Mouse (Mus musculus) lung, postnatal 0 days (tissue): ENCODE results near the gene 3425401B19Rik. TPM values are rescaled to one million over a fixed set of nuclear protein-coding genes. Genes with fewer than 3 reads are reported as not detected.

Experiments
- ATAC-seq: fragments of 200-750 bp; cut with Nextera tagmentation; 2 replicates; pipeline ENCODE4 v1.8.0; 2017; ENCODE audit warnings: moderate library complexity
- DNase-seq: peaks from one replicate; pipeline ENCODE4 v3.0.0-alpha.2; 2016; ENCODE audit warnings: low spot score
- H3K27ac ChIP-seq: fragments of 300-500 bp; sonication (generic); 2 replicates; pipeline ENCODE4 v1.5.1; 2014; ENCODE audit warnings: antibody characterized with exemption, mild to moderate bottlenecking, low read length, mixed read lengths
- H3K27me3 ChIP-seq: fragments of 300-500 bp; sonication (generic); replicated peaks from 2 replicates; pipeline ENCODE4 v1.6.1; 2014; ENCODE audit warnings: low read length, mixed read lengths; ENCODE audit not compliant: insufficient read depth
- H3K36me3 ChIP-seq: fragments of 300-500 bp; sonication (generic); 2 replicates; pipeline ENCODE4 v1.6.1; 2014; ENCODE audit warnings: low read length, mixed read lengths; ENCODE audit not compliant: insufficient read depth
- H3K4me1 ChIP-seq: fragments of 300-500 bp; sonication (generic); 2 replicates; pipeline ENCODE4 v1.6.1; 2014; ENCODE audit warnings: antibody characterized with exemption, low read depth, low read length, mixed read lengths; ENCODE audit not compliant: insufficient read depth
- H3K4me2 ChIP-seq: fragments of 300-500 bp; sonication (generic); replicated peaks from 2 replicates; pipeline ENCODE4 v1.6.1; 2014; ENCODE audit warnings: low read depth, mild to moderate bottlenecking, low read length, moderate library complexity, mixed read lengths
- H3K4me3 ChIP-seq: fragments of 300-500 bp; sonication (generic); 2 replicates; pipeline ENCODE4 v1.5.1; 2014; ENCODE audit warnings: low read depth, low read length
- H3K9ac ChIP-seq: fragments of 300-500 bp; sonication (generic); replicated peaks from 2 replicates; pipeline ENCODE4 v1.6.1; 2014; ENCODE audit warnings: low read depth, mild to moderate bottlenecking
- H3K9me3 ChIP-seq: fragments of 300-500 bp; sonication (generic); 2 replicates; pipeline ENCODE4 v1.6.1; 2016; ENCODE audit warnings: low read length, mixed read lengths
- CTCF ChIP-seq: IDR thresholded peaks from 2 replicates; pipeline ENCODE4 v1.5.1; 2016; ENCODE audit warnings: antibody characterized with exemption, mild to moderate bottlenecking
- EP300 ChIP-seq: IDR thresholded peaks from 2 replicates; pipeline ENCODE4 v1.6.1; 2016; ENCODE audit warnings: antibody characterized with exemption, mild to moderate bottlenecking, control low read depth
- WGBS: fragments of 180-500 bp; shearing (Covaris S2); extraction: QIAGEN DNeasy Blood & Tissue Kit; methylation state at CpG from one replicate; pipeline ENCODE4 v1.1.7; 2014; 5-methylcytosine and 5-hydroxymethylcytosine counted together
- polyA plus RNA-seq: library from polyadenylated mRNA; unstranded; fragments of >200 nt; fragmentation: Nextera tagmentation; extraction: Ambion mirVana; gene quantifications from 2 replicates; pipeline ENCODE4 v1.2.1, GENCODE M21; 2015

3425401B19Rik gene
- polyA plus RNA-seq, 1 experiment from 2014 or later: 0.11 TPM

- Histone ChIP-seq H3K27ac (no peak overlapping the region), H3K9ac (no peak overlapping the region), H3K4me2 (no peak overlapping the region), H3K27me3 (no peaks in the 10 kb centered on the region), H3K9me3 (no peaks in the 10 kb centered on the region), H3K4me3 (no peak overlapping the region), H3K36me3 (no peaks in the 10 kb centered on the region), H3K4me1 (no peaks in the 10 kb centered on the region)
- ATAC-seq: no peak
- WGBS: 86% methylated on average over 3 of the region's 3 CpGs
- TF ChIP-seq EP300 (no peak), CTCF (no peak)
- DNase-seq: no peak
Observed at GRCm38 (mm10) chr14:32681603-32682002, 3.5 kb downstream of the 3425401B19Rik start.

GRCm38 (mm10) chr14:32678565-32678964, 6.5 kb downstream of the 3425401B19Rik start:
- no peak for TF ChIP-seq CTCF
- no peak for TF ChIP-seq EP300
- ATAC-seq (no peak), DNase-seq (no peak)
- no peak overlapping the region for H3K4me3 ChIP-seq
- H3K4me2 ChIP-seq: no peak overlapping the region
- no peak overlapping the region for H3K27ac ChIP-seq
- no peaks in the 10 kb centered on the region for H3K27me3 ChIP-seq
- 66% methylated on average over 3 of the region's 3 CpGs for WGBS
- no peak overlapping the region for H3K9ac ChIP-seq
- no peaks in the 10 kb centered on the region for H3K9me3 ChIP-seq
- no peaks in the 10 kb centered on the region for H3K36me3 ChIP-seq
- H3K4me1 ChIP-seq: no peaks in the 10 kb centered on the region

- no peaks in the 10 kb centered on the region for H3K4me1 ChIP-seq
- ATAC-seq (no peak), DNase-seq (no peak)
- H3K36me3 ChIP-seq: no peaks in the 10 kb centered on the region
- TF ChIP-seq EP300 (no peak), CTCF (no peak)
- H3K27ac ChIP-seq: no peak overlapping the region
- WGBS: 40% methylated on average over 3 of the region's 3 CpGs
- H3K4me3 ChIP-seq: no peak overlapping the region
- no peak overlapping the region for H3K4me2 ChIP-seq
- H3K9me3 ChIP-seq: no peaks in the 10 kb centered on the region
- H3K27me3 ChIP-seq: no peaks in the 10 kb centered on the region
- H3K9ac ChIP-seq: no peak overlapping the region
Observed at GRCm38 (mm10) chr14:32673178-32673577, 11.9 kb downstream of the 3425401B19Rik start.

GRCm38 (mm10) chr14:32663099-32663498, 22.0 kb downstream of the 3425401B19Rik start:
- no peak overlapping the region for H3K4me2 ChIP-seq
- DNase-seq: no peak
- WGBS: 79% methylated on average over 6 of the region's 6 CpGs

DNA sequence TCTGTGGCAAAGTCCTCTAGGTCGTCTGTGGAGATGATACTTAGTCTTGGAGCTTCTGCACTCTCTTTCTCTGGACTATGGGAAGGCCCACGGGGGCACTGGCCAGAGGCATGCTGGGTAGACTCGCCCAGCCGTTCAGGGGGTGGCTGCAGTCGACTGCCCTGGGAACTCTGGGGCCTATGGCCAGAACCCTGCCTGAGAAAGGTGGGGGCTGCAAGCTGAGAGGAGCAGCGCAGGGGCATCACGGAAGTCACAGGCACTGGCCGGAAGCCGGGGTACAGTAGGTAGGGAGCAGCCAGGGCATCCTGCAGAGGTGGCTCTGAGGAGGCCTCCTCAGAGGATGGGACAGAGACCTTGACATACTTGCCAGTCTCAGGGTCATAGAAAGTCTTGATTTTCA, 25.3 kb downstream of the 3425401B19Rik start:
- no peaks in the 10 kb centered on the region for H3K9me3 ChIP-seq
- ATAC-seq (no peak), DNase-seq (no peak)
- no peaks in the 10 kb centered on the region for H3K27me3 ChIP-seq
- no peak overlapping the region for H3K4me3 ChIP-seq
- H3K36me3 ChIP-seq: no peaks in the 10 kb centered on the region
- no peak overlapping the region for H3K9ac ChIP-seq
- no peak overlapping the region for H3K4me2 ChIP-seq
- WGBS: 72% methylated on average over 9 of the region's 9 CpGs
- TF ChIP-seq CTCF: no peak
- no peak for TF ChIP-seq EP300
- no peaks in the 10 kb centered on the region for H3K4me1 ChIP-seq
- no peak overlapping the region for H3K27ac ChIP-seq

More at GRCm38 (mm10) chr14:32663099-32663498, 22.0 kb downstream of the 3425401B19Rik start:
- Histone ChIP-seq H3K27me3 (no peaks in the 10 kb centered on the region), H3K4me1 (no peaks in the 10 kb centered on the region), H3K36me3 (no peaks in the 10 kb centered on the region), H3K9ac (no peak overlapping the region), H3K27ac (no peak overlapping the region), H3K9me3 (no peaks in the 10 kb centered on the region), H3K4me3 (no peak overlapping the region)
- no peak for TF ChIP-seq CTCF
- no peak for TF ChIP-seq EP300
- ATAC-seq: no peak

GRCm38 (mm10) chr14:32638485-32638884, 46.6 kb downstream of the 3425401B19Rik start:
- DNase-seq (no peak), ATAC-seq (no peak)
- H3K4me2 ChIP-seq: no peak overlapping the region
- H3K4me1 ChIP-seq: no peaks in the 10 kb centered on the region
- no peaks in the 10 kb centered on the region for H3K27me3 ChIP-seq
- H3K9ac ChIP-seq: no peak overlapping the region
- no peak overlapping the region for H3K4me3 ChIP-seq
- WGBS: 68% methylated on average over 2 of the region's 2 CpGs
- TF ChIP-seq CTCF (no peak), EP300 (no peak)
- H3K36me3 ChIP-seq: no peaks in the 10 kb centered on the region
- no peak overlapping the region for H3K27ac ChIP-seq
- H3K9me3 ChIP-seq: no peaks in the 10 kb centered on the region
